In genomic region chr16:35282456-35282855, GRCm38 (mm10) we compare ENCODE assay signal across 27 mouse cellular contexts.
A peak's percentile ranks its signal among the peaks of the same experiment; 100 is the strongest.
DNase-seq lines count a peak whose midpoint lies in the region; ATAC-seq and TF ChIP-seq lines count a peak whose summit lies in the region.
"Had no signal": no experiment of that assay in that cellular context is flagged by ENCODE, and none has a peak within 500 bp of the region (broad histone marks: within the 10 kb centered on the region; RNA-seq: fewer than 3 reads in every experiment).

No protein-coding gene starts in this region.

- peaks cover 51% of the 10 kb centered on the region for H3K36me3 ChIP-seq in heart, embryonic 10.5 days
- H3K36me3 ChIP-seq in intestine, embryonic 16.5 days (ENCODE audit: control insufficient read depth, insufficient read depth, low read length), result 0 out of 2 replicates have a peak, but pooled peaks cover 2% of the 10 kb centered on the region
- peaks cover 12% of the 10 kb centered on the region for H3K36me3 ChIP-seq in hindbrain, embryonic 16.5 days (ENCODE audit: control insufficient read depth, insufficient read depth, low read length)
- H3K36me3 ChIP-seq: embryonic facial prominence, embryonic 15.5 days; forebrain, embryonic 10.5 days; forebrain, embryonic 12.5 days; G1E had no signal

- TF ChIP-seq CTCF in lung, adult 2 months (IDR thresholded peaks at IDR 0.05; ENCODE audit: insufficient read depth, low read length), result no peak; the same call in 1 of the 2 replicates

- H3K27ac ChIP-seq in heart, embryonic 10.5 days, result peak overlapping the region; percentile 16; the same call in 1 of the 2 replicates
- no peak overlapping the region for H3K27ac ChIP-seq in intestine, embryonic 16.5 days (ENCODE audit: low read length)
- no peak overlapping the region for H3K27ac ChIP-seq in hindbrain, embryonic 16.5 days (ENCODE audit: low read depth, low read length)
- H3K27ac ChIP-seq: embryonic facial prominence, embryonic 13.5 days; embryonic facial prominence, embryonic 15.5 days; forebrain, embryonic 10.5 days; forebrain, embryonic 12.5 days had no signal

- no peak for TF ChIP-seq POLR2A in lung, adult 2 months (IDR thresholded peaks at IDR 0.05; ENCODE audit: borderline replicate concordance, extremely low read depth, low read depth, low read length)

- no peak for DNase-seq in heart, embryonic 10.5 days (ENCODE audit: low spot score)
- DNase-seq in heart, postnatal 25 days (ENCODE audit: low spot score), result no peak
- peak; percentile 48 for DNase-seq in lung, adult 2 months
- DNase-seq in lung, postnatal 14 days, result peak; percentile 39
- DNase-seq in lung, postnatal 36 days, result peak; percentile 73
- no peak for DNase-seq in ovary, postnatal 14 days (ENCODE audit: low spot score)
- DNase-seq: adrenal gland, adult 8-10 months; adrenal gland, postnatal 14 days; adrenal gland, postnatal 36 days; B cell, adult 2 months; cerebellum, adult 11-12 months; cerebellum, adult 2 months; cerebellum, adult 9-10 months; cerebellum, postnatal 10 days; cerebellum, postnatal 25 days had no signal

- intact Hi-C loops in heart, postnatal 25 days (cut with DNase I), result no loop called here

- no peak overlapping the region for H3K4me2 ChIP-seq in intestine, embryonic 16.5 days (ENCODE audit: low read depth, low read length)
- H3K4me2 ChIP-seq in hindbrain, embryonic 16.5 days (ENCODE audit: low read length), result no peak overlapping the region
- H3K4me2 ChIP-seq: embryonic facial prominence, embryonic 13.5 days; embryonic facial prominence, embryonic 15.5 days; forebrain, embryonic 12.5 days had no signal

- H3K4me3 ChIP-seq in heart, embryonic 10.5 days, result no peak overlapping the region
- no peak overlapping the region for H3K4me3 ChIP-seq in lung, adult 2 months (replicated peaks; ENCODE audit: extremely low read depth, low read depth, low read length)
- no peak overlapping the region for H3K4me3 ChIP-seq in intestine, embryonic 16.5 days (ENCODE audit: low read length)
- no peak overlapping the region for H3K4me3 ChIP-seq in hindbrain, embryonic 16.5 days (ENCODE audit: low read length)
- H3K4me3 ChIP-seq: embryonic facial prominence, embryonic 13.5 days; embryonic facial prominence, embryonic 15.5 days; erythroblast, embryonic 14.5 days; forebrain, embryonic 10.5 days; forebrain, embryonic 12.5 days had no signal

- peaks cover 9% of the 10 kb centered on the region; the same call in 1 of the 2 replicates for H3K4me1 ChIP-seq in heart, embryonic 10.5 days
- peaks cover 6% of the 10 kb centered on the region; the same call in 1 of the 2 replicates for H3K4me1 ChIP-seq in lung, adult 2 months (ENCODE audit: control insufficient read depth, insufficient read depth, low read length)
- no peaks in the 10 kb centered on the region for H3K4me1 ChIP-seq in intestine, embryonic 16.5 days (ENCODE audit: control insufficient read depth, insufficient read depth, low read length)
- no peaks in the 10 kb centered on the region for H3K4me1 ChIP-seq in hindbrain, embryonic 16.5 days (ENCODE audit: control insufficient read depth, insufficient read depth, low read depth, low read length)
- H3K4me1 ChIP-seq: embryonic facial prominence, embryonic 13.5 days; embryonic facial prominence, embryonic 15.5 days had no signal

- no peaks in the 10 kb centered on the region for H3K9me3 ChIP-seq in heart, embryonic 10.5 days
- H3K9me3 ChIP-seq in intestine, embryonic 16.5 days (ENCODE audit: control insufficient read depth, low read length), result no peaks in the 10 kb centered on the region
- H3K9me3 ChIP-seq in hindbrain, embryonic 16.5 days (ENCODE audit: control insufficient read depth, low read length), result no peaks in the 10 kb centered on the region
- H3K9me3 ChIP-seq: embryonic facial prominence, embryonic 13.5 days; embryonic facial prominence, embryonic 15.5 days; forebrain, embryonic 10.5 days; forebrain, embryonic 12.5 days; G1E had no signal

- no peak for ATAC-seq in intestine, embryonic 16.5 days
- ATAC-seq in hindbrain, embryonic 16.5 days, result no peak
- ATAC-seq: activated CD4-positive, CD25-positive, alpha-beta regulatory T cell, adult 4 months; CD4-positive, CD25-positive, alpha-beta regulatory T cell, adult 4 months; forebrain, embryonic 14.5 days; Patski had no signal

- no peaks in the 10 kb centered on the region for H3K27me3 ChIP-seq in heart, embryonic 10.5 days (ENCODE audit: insufficient read depth, poor library complexity, severe bottlenecking)
- no peaks in the 10 kb centered on the region for H3K27me3 ChIP-seq in intestine, embryonic 16.5 days (replicated peaks; ENCODE audit: control insufficient read depth, insufficient read depth, low read length)
- H3K27me3 ChIP-seq in hindbrain, embryonic 16.5 days (replicated peaks; ENCODE audit: control insufficient read depth, insufficient read depth, low read length), result no peaks in the 10 kb centered on the region
- H3K27me3 ChIP-seq: embryonic facial prominence, embryonic 13.5 days; embryonic facial prominence, embryonic 15.5 days; forebrain, embryonic 12.5 days had no signal

- H3K9ac ChIP-seq in intestine, embryonic 16.5 days (ENCODE audit: low read depth, low read length), result no peak overlapping the region
- H3K9ac ChIP-seq in hindbrain, embryonic 16.5 days (ENCODE audit: low read depth, low read length), result no peak overlapping the region
- H3K9ac ChIP-seq: embryonic facial prominence, embryonic 13.5 days; embryonic facial prominence, embryonic 15.5 days; forebrain, embryonic 12.5 days had no signal

- WGBS in heart, embryonic 10.5 days, result 90% methylated on average over 2 of the region's 2 CpGs
- WGBS in lung, adult 2 months, result 70% methylated on average over 2 of the region's 2 CpGs
- WGBS in intestine, embryonic 16.5 days, result 92% methylated on average over 2 of the region's 2 CpGs
- 83% methylated on average over 2 of the region's 2 CpGs for WGBS in hindbrain, embryonic 16.5 days

Comparison
In these comparisons a context has a peak if more than half of its experiments do, and no peak if none do; other contexts are left out.
1. DNase-seq: peak in lung, adult 2 months (single experiment), lung, postnatal 14 days (single experiment) and lung, postnatal 36 days (single experiment); none in heart, embryonic 10.5 days (single experiment), heart, postnatal 25 days (single experiment) and ovary, postnatal 14 days (single experiment).